Mouse (Mus musculus) liver (tissue): Measurements from ENCODE around the gene Nucb1.

Experiments
- DNase-seq: peaks from one replicate; pipeline ENCODE4 v3.0.0-alpha.2; 2020; ENCODE audit warnings: mixed read lengths

Nucb1 gene

GRCm38 (mm10) chr7:45461326-45461725, 48.9 kb downstream of the Nucb1 start:
- peak; percentile 57 for DNase-seq

- peak; percentile 95 for DNase-seq
These were observed 49.3 kb downstream of the Nucb1 start for GRCm38 (mm10) chr7:45460860-45461314.

- DNase-seq, result no peak
These were observed 49.8 kb downstream of the Nucb1 start for GRCm38 (mm10) chr7:45460377-45460776.

- peak; percentile 98 for DNase-seq
These were observed 50.6 kb downstream of the Nucb1 start, which contains the start of gene Ftl1 for GRCm38 (mm10) chr7:45459564-45460140. Ftl1 (minus strand) TSS chr7:45459884.

- peak; percentile 86 for DNase-seq
These were observed 51.2 kb downstream of the Nucb1 start for GRCm38 (mm10) chr7:45458748-45459563.

- peak; percentile 65 for DNase-seq
These were observed 52.8 kb downstream of the Nucb1 start for GRCm38 (mm10) chr7:45457204-45458060.

- no peak for DNase-seq
These were observed 53.4 kb downstream of the Nucb1 start for GRCm38 (mm10) chr7:45456721-45457203.

- DNase-seq, result peak; percentile 5
These were observed 54.1 kb downstream of the Nucb1 start for GRCm38 (mm10) chr7:45455932-45456696.

GRCm38 (mm10) chr7:45454971-45455370, 55.2 kb downstream of the Nucb1 start:
- no peak for DNase-seq

GRCm38 (mm10) chr7:45451344-45451982, 58.7 kb downstream of the Nucb1 start:
- peak; percentile 90 for DNase-seq

- no peak for DNase-seq
These were observed 60.2 kb downstream of the Nucb1 start for GRCm38 (mm10) chr7:45449974-45450373.

- peak; percentile 52 for DNase-seq
These were observed 62.7 kb downstream of the Nucb1 start for GRCm38 (mm10) chr7:45447325-45447990.

GRCm38 (mm10) chr7:45446589-45446988, 63.6 kb downstream of the Nucb1 start:
- DNase-seq, result no peak

GRCm38 (mm10) chr7:45443526-45444420, 66.4 kb downstream of the Nucb1 start:
- DNase-seq, result no peak
